In genomic region chr1:155453180-155453579, GRCm38 (mm10) we compare ENCODE assay signal across 12 mouse cellular contexts. TPM values are rescaled to one million over a fixed set of nuclear protein-coding genes. Genes with fewer than 3 reads are reported as not detected.
DNase-seq lines count a peak whose midpoint lies in the region; ATAC-seq and TF ChIP-seq lines count a peak whose summit lies in the region.
"Had no signal": no experiment of that assay in that cellular context is flagged by ENCODE, and none has a peak within 500 bp of the region (broad histone marks: within the 10 kb centered on the region; RNA-seq: fewer than 3 reads in every experiment).

No protein-coding gene starts in this region.

- no peak overlapping the region for H3K4me3 ChIP-seq in kidney, postnatal 0 days (replicated peaks; ENCODE audit: low read depth, low read length)
- H3K4me3 ChIP-seq in embryonic facial prominence, embryonic 10.5 days: no peak overlapping the region
- H3K4me3 ChIP-seq: forebrain, embryonic 13.5 days had no signal

- H3K9ac ChIP-seq in kidney, postnatal 0 days (ENCODE audit: low read depth, low read length): no peak overlapping the region
- H3K9ac ChIP-seq: forebrain, embryonic 13.5 days had no signal

- DNase-seq in adrenal gland, postnatal 10 days: peak; percentile 56
- DNase-seq in adrenal gland, adult 18-20 months (ENCODE audit: low spot score in 2 of 2): no peak
- DNase-seq in NIH3T3 (ENCODE audit: low read depth): peak; percentile 5
- DNase-seq in gastrocnemius, adult 18-20 months (ENCODE audit: low spot score): peak; percentile 83
- DNase-seq in kidney, postnatal 0 days (ENCODE audit: low spot score): peak; percentile 14
- no peak for DNase-seq in embryonic facial prominence, embryonic 10.5 days (ENCODE audit: low spot score)
- no peak for DNase-seq in left cerebral cortex, postnatal 14 days (ENCODE audit: low spot score in 2 of 2)
- DNase-seq: thymus, postnatal 25 days had no signal

- H3K9me3 ChIP-seq in kidney, postnatal 0 days (replicated peaks; ENCODE audit: low read length): no peaks in the 10 kb centered on the region
- H3K9me3 ChIP-seq in embryonic facial prominence, embryonic 10.5 days: no peaks in the 10 kb centered on the region
- H3K9me3 ChIP-seq: forebrain, embryonic 13.5 days had no signal

- ATAC-seq in kidney, postnatal 0 days (replicated peaks; ENCODE audit: low FRiP score, low read depth): 0 out of 2 replicates have a peak, but pooled peaks have one; percentile 36
- no peak for ATAC-seq in frontal cortex, adult (ENCODE audit: low TSS enrichment)
- ATAC-seq: forebrain, embryonic 13.5 days; hindbrain, postnatal 0 days; Patski had no signal

- 0 out of 2 replicates have a peak, but pooled peaks cover 7% of the 10 kb centered on the region for H3K4me1 ChIP-seq in kidney, postnatal 0 days (replicated peaks; ENCODE audit: insufficient read depth, low read length)
- peaks cover 6% of the 10 kb centered on the region; the same call in 1 of the 2 replicates for H3K4me1 ChIP-seq in embryonic facial prominence, embryonic 10.5 days

- H3K27me3 ChIP-seq in kidney, postnatal 0 days (ENCODE audit: insufficient read depth, low read length): no peaks in the 10 kb centered on the region; the same call in 1 of the 2 replicates
- no peaks in the 10 kb centered on the region for H3K27me3 ChIP-seq in embryonic facial prominence, embryonic 10.5 days (replicated peaks; ENCODE audit: low read depth, poor library complexity, severe bottlenecking)
- H3K27me3 ChIP-seq: forebrain, embryonic 13.5 days had no signal

- H3K36me3 ChIP-seq in kidney, postnatal 0 days (ENCODE audit: insufficient read depth, low read length): no peaks in the 10 kb centered on the region
- no peaks in the 10 kb centered on the region for H3K36me3 ChIP-seq in embryonic facial prominence, embryonic 10.5 days (replicated peaks)

- TF ChIP-seq CTCF in kidney, postnatal 0 days (IDR thresholded peaks at IDR 0.05; ENCODE audit: low read depth): no peak

- no peak overlapping the region for H3K4me2 ChIP-seq in kidney, postnatal 0 days (ENCODE audit: low read length)
- H3K4me2 ChIP-seq: forebrain, embryonic 13.5 days had no signal

- H3K27ac ChIP-seq in kidney, postnatal 0 days: no peak overlapping the region
- H3K27ac ChIP-seq in embryonic facial prominence, embryonic 10.5 days (replicated peaks): no peak overlapping the region
- H3K27ac ChIP-seq: forebrain, embryonic 13.5 days; hindbrain, postnatal 0 days had no signal

- intact Hi-C loops in left cerebral cortex, postnatal 14 days (cut with DNase I): no loop called here

- 70% methylated on average over 8 of the region's 8 CpGs for WGBS in kidney, postnatal 0 days
- WGBS in embryonic facial prominence, embryonic 10.5 days: 88% methylated on average over 8 of the region's 8 CpGs

RNA-seq across cellular contexts. Expression of gene Xpr1, which starts 36.0 kb away (rescaled TPM):
- total RNA-seq in adrenal gland, postnatal 10 days (2021): 10 to 100 TPM; 35.6 to 41.5 TPM
- 10 to 100 TPM; 31.6 to 43.2 TPM for total RNA-seq in adrenal gland, adult 18-20 months (2021)
- 10 to 100 TPM; 76.3 to 80.7 TPM for total RNA-seq in gastrocnemius, adult 18-20 months (2021)
- 6.0 and 6.3 TPM in 2 replicates for polyA plus RNA-seq in kidney, postnatal 0 days (2015; fragmentation: Nextera tagmentation; extraction: Ambion mirVana)
- polyA plus RNA-seq in embryonic facial prominence, embryonic 10.5 days (2016; fragmentation: Nextera tagmentation; extraction: Ambion mirVana): 8.2 and 8.4 TPM in 2 replicates
- total RNA-seq in left cerebral cortex, postnatal 14 days (2021): 10 to 100 TPM; 91.4 to 93.4 TPM

Comparison
In these comparisons a context has a peak if more than half of its experiments do, and no peak if none do; other contexts are left out.
1. DNase-seq: peak in adrenal gland, postnatal 10 days (single experiment), NIH3T3 (single experiment), gastrocnemius, adult 18-20 months (single experiment) and kidney, postnatal 0 days (single experiment); none in adrenal gland, adult 18-20 months (0 of 2), embryonic facial prominence, embryonic 10.5 days (single experiment) and left cerebral cortex, postnatal 14 days (0 of 2).